Mouse (Mus musculus): ENCODE results near the gene Fgfr2.

GRCm38 (mm10) chr7:130709372-130710274, 2413.5 kb downstream of the Fgfr2 start:
- TF ChIP-seq CTCF (IDR thresholded peaks at IDR 0.05; ENCODE audit: extremely low read depth, insufficient read length, insufficient replicate concordance, low read depth, low read length) (no peak), POLR2A (IDR thresholded peaks at IDR 0.05; ENCODE audit: low read depth, low read length) (no peak)

All from small intestine, adult 2 months (tissue).